Mouse (Mus musculus) liver, adult 2 months (tissue): ENCODE results near the gene Grin2c.

Source experiments
- CTCF ChIP-seq: fragments of 200-500 bp; IDR thresholded peaks from 2 replicates; pipeline ENCODE4 v1.5.1; 2011; ENCODE audit warnings: low read depth, low read length, control low read depth
- POLR2A ChIP-seq: fragments of 200-500 bp; IDR thresholded peaks from 2 replicates; pipeline ENCODE4 v1.6.1; 2011; ENCODE audit warnings: low read length, control low read depth; ENCODE audit not compliant: insufficient read depth; ENCODE audit errors: extremely low read depth

- TF ChIP-seq POLR2A = no peak
- 0 out of 2 replicates have a peak, but pooled peaks have one; percentile 10 for TF ChIP-seq CTCF
Measured at GRCm38 (mm10) chr11:115243783-115244182, 23.3 kb downstream of the Grin2c start.
